Mouse (Mus musculus) brain, adult 2 months (tissue): ENCODE data around the gene Smarca5.

Experiments used
- DNase-seq: peaks from one replicate; pipeline ENCODE4 v3.0.0; 2011; ENCODE audit warnings: low read depth, low spot score

Smarca5 gene

DNA sequence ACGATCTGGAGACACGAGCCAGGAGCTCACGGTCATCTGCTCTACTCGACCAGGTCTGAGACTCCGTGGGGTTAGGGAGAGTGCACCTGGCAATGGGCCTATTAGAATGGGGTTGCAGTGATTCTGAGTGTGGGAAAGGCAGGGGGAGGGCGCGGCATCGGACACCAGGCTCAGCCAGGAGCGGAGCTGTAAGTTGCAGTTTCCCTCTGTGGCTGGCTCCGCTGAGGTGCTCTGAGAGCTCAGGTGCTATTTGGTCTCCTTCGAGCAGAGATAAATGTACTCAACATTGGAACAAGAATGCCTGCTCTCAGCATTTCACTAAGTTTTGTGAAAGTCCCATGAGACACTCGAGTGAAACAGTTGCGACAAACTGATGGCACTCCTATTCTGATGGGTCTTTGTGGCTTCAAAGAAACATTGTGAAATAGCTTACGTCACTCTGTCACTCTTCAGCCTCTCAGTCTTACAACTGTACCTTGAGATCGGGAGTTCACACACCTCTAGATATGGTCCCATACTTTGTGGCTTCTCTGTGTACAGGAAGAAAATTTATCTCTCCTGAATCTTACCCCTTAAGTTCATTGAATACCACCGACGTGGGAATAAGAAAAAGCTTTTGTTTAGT, 69.9 kb downstream of the Smarca5 start:
- DNase-seq = no peak

DNA sequence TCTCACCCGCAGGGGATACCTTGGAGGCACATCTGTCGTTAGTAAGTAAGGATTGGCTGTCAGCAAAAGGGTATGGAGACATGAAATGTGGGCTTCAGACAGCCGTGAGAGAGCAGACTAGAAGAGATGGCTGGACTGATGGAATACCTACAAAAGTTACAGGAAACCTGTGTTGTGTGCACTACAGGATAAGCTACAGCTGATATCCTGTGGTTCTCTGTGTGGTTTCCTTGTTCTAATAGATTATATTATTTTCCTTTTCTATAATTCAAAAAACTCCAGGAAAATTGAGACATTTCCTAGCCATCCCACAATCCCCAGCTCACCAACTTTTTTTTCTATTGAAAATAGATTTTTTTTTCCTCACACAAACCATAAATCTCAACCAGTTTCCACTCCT, 75.8 kb downstream of the Smarca5 start:
- no peak for DNase-seq

DNA sequence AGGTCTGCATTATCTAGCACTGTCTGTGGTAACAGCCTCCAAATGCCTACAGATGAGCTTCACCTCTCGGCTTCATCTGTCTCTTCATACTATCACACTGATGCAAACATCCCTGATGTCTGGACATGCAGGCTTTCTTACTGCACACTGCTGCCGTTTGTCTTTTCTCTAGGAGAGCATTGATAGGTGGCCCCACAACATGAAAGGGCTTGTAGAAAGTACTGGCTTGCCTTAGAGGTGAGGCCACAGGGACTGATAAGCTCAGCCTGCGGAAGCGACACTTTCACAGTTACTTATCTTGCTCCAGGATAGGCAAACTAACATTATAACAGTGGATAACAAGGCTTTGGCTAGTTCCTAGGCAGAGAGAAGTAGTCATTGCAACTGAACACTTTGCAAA, 78.2 kb downstream of the Smarca5 start:
- no peak for DNase-seq

DNA sequence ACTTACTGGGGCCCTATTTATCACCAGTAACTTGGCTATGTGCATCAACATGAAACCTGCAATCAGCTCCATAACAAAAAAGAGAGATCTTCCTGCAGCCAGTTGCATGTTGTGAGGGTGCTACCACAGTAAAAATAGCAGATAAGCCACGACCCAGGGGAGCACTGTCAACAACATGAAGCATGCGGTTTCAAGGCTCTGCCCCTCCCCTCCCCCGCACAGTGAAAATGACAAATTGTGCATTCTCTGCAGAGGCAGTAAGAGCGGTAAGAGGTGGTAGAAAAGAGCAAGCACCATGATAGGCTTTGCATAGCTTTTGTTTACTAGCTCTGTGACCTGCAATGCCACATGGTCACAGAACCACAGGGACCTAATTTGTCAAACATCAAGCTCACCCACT, 81.7 kb downstream of the Smarca5 start:
- DNase-seq = no peak
